Mouse (Mus musculus) cerebellum, adult 2 months (tissue): Measurements from ENCODE around the gene BC017158.

ENCODE experiments used
- CTCF ChIP-seq: fragments of 200-500 bp; IDR thresholded peaks from 2 replicates; pipeline ENCODE4 v1.5.1; 2011; ENCODE audit warnings: low read depth, mild to moderate bottlenecking, control low read depth, low read length, moderate library complexity, borderline replicate concordance; ENCODE audit not compliant: insufficient read depth
- POLR2A ChIP-seq: fragments of 200-500 bp; IDR thresholded peaks from 2 replicates; pipeline ENCODE4 v1.6.1; 2011; ENCODE audit warnings: low read length, control low read depth, borderline replicate concordance; ENCODE audit not compliant: insufficient read depth

GRCm38 (mm10) chr7:128324977-128325376, 27.0 kb upstream of the BC017158 start:
- TF ChIP-seq CTCF (no peak), POLR2A (no peak)
